Mouse (Mus musculus) midbrain, postnatal 0 days (tissue): ENCODE results near the gene Dmd. TPM values are rescaled to one million over a fixed set of nuclear protein-coding genes. Genes with fewer than 3 reads are reported as not detected.
A peak's percentile ranks its signal among the peaks of the same experiment; 100 is the strongest.

Experiments
- ATAC-seq: fragments of 200-750 bp; cut with Nextera tagmentation; 2 replicates; pipeline ENCODE4 v1.8.0; 2017; ENCODE audit warnings: moderate number of reproducible peaks, mild to moderate bottlenecking, moderate TSS enrichment, moderate library complexity; ENCODE audit not compliant: low FRiP score
- DNase-seq: peaks from one replicate; pipeline ENCODE4 v3.0.0-alpha.2; 2015; ENCODE audit warnings: low spot score
- H3K27ac ChIP-seq: fragments of 300-500 bp; sonication (generic); 2 replicates; pipeline ENCODE4 v1.5.1; 2014; ENCODE audit warnings: low read depth, mild to moderate bottlenecking, low read length, mixed read lengths
- H3K27me3 ChIP-seq: fragments of 300-500 bp; sonication (generic); 2 replicates; pipeline ENCODE4 v1.6.1; 2014; ENCODE audit warnings: low read length, control low read depth, mixed read lengths; ENCODE audit not compliant: insufficient read depth
- H3K36me3 ChIP-seq: fragments of 300-500 bp; sonication (generic); 2 replicates; pipeline ENCODE4 v1.6.1; 2014; ENCODE audit warnings: low read length, control low read depth, mixed read lengths; ENCODE audit not compliant: insufficient read depth
- H3K4me1 ChIP-seq: fragments of 300-500 bp; sonication (generic); 2 replicates; pipeline ENCODE4 v1.6.1; 2014; ENCODE audit warnings: mild to moderate bottlenecking, control low read depth, antibody characterized with exemption, low read length, mixed read lengths; ENCODE audit not compliant: insufficient read depth
- H3K4me2 ChIP-seq: fragments of 300-500 bp; sonication (generic); 2 replicates; pipeline ENCODE4 v1.6.1; 2014; ENCODE audit warnings: low read depth, mild to moderate bottlenecking, low read length, mixed read lengths; ENCODE audit not compliant: poor library complexity, severe bottlenecking
- H3K4me3 ChIP-seq: fragments of 300-500 bp; sonication (generic); 2 replicates; pipeline ENCODE4 v1.5.1; 2014; ENCODE audit warnings: low read depth, mild to moderate bottlenecking, low read length, moderate library complexity
- H3K9ac ChIP-seq: fragments of 300-500 bp; sonication (generic); replicated peaks from 2 replicates; pipeline ENCODE4 v1.6.1; 2014; ENCODE audit warnings: mild to moderate bottlenecking, low read length, moderate library complexity, mixed read lengths; ENCODE audit not compliant: poor library complexity, severe bottlenecking
- H3K9me3 ChIP-seq: fragments of 300-500 bp; sonication (generic); 2 replicates; pipeline ENCODE4 v1.6.1; 2016; ENCODE audit warnings: low read length, control low read depth
- CTCF ChIP-seq: IDR thresholded peaks from 2 replicates; pipeline ENCODE4 v1.5.1; 2016; ENCODE audit warnings: antibody characterized with exemption, mild to moderate bottlenecking
- WGBS: fragments of 180-500 bp; shearing (Covaris S2); extraction: QIAGEN DNeasy Blood & Tissue Kit; methylation state at CpG from one replicate; pipeline ENCODE4 v1.1.7; 2014; 5-methylcytosine and 5-hydroxymethylcytosine counted together
- polyA plus RNA-seq: library from polyadenylated mRNA; unstranded; fragments of >200 nt; fragmentation: Nextera tagmentation; extraction: Ambion mirVana; gene quantifications from 2 replicates; pipeline ENCODE4 v1.2.1, GENCODE M21; 2015
- total RNA-seq: library from RNA; depleted of rRNA; stranded (reverse); fragments of >200 nt; gene quantifications from 2 replicates; pipeline ENCODE4 v1.2.3, GENCODE M21; 2014

Gene Dmd
- total and polyA plus RNA-seq, 2 experiments from 2014 or later: 22.6 to 55.6 TPM

DNA sequence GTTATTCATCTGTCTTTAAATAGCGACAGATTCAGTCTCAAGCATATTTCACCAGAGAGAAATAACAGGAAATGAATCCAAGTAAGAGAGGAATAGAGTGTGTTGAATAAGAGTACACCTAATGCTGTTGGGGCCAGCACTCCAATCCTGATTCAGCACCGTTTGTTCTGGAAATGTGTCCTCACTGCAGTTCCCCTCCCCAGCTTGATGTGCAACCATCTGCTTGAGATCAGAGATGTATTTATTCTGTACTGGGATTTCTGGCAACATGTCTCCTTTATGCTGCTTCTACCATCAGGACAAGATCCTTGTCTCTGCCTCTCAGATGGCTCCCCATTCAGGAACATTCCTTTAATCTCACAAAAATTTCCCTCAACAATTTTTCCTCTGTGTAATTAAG, 271.9 kb downstream of the Dmd start:
- Histone ChIP-seq H3K4me2 (no peak overlapping the region), H3K9me3 (no peaks in the 10 kb centered on the region), H3K4me1 (no peaks in the 10 kb centered on the region), H3K9ac (no peak overlapping the region), H3K27ac (no peak overlapping the region), H3K27me3 (no peaks in the 10 kb centered on the region), H3K4me3 (no peak overlapping the region), H3K36me3 (no peaks in the 10 kb centered on the region)
- no peak for TF ChIP-seq CTCF
- no peak for DNase-seq
- WGBS: 80% methylated on average over 2 of the region's 2 CpGs
- ATAC-seq: no peak

DNA sequence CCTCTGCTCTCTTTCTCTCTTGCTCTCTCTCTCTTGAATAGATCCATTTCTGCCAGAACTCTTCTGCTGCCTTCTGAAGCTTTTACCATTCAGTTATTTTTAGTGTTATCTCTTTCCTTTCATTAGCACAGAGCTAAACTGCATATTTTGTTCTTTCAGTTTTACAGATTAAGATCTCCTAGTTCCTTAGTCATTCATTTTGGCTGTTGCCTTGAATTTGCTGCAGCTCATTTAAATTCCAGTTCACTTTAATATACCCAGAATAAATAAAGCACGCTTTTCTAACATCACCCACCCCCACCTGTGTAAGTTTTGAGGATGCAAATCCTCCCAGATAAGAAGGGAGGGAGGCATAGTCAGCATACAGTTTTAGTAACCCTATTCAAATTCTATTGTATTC, 272.4 kb downstream of the Dmd start:
- TF ChIP-seq CTCF: no peak
- 21% methylated on average over 1 of the region's 1 CpGs for WGBS
- ATAC-seq: no peak

DNA sequence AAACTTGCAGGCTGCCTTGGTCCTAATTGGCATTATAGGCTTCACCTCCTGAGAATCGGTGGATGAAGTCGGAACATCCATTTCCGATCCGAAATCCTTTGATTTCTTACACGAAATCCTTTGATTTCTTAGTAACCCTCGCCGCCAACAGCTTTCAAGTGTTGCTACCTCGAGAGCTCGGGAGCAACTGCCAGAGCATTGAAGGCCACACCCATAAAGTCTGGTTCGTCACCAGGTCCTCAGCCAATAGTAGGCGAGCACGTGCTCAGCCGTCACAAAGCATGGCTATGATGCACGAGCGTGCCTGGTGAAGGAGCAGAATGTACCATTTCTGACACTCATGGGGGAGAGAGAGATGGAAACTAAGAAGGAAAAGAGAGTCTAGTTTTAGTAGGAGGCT, 538.9 kb downstream of the Dmd start, which contains the start of gene Tsga8:
Tsga8 (minus strand) TSS at position 327 of the 400 bp plus-strand sequence.
- no peak for DNase-seq
- 91% methylated on average over 15 of the region's 15 CpGs for WGBS
- ATAC-seq: no peak

More for the DNA sequence above, 272.4 kb downstream of the Dmd start:
- Histone ChIP-seq H3K4me3 (no peak overlapping the region), H3K4me2 (no peak overlapping the region), H3K27me3 (no peaks in the 10 kb centered on the region), H3K4me1 (no peaks in the 10 kb centered on the region), H3K9me3 (no peaks in the 10 kb centered on the region), H3K27ac (no peak overlapping the region), H3K36me3 (no peaks in the 10 kb centered on the region), H3K9ac (no peak overlapping the region)
- no peak for DNase-seq

DNA sequence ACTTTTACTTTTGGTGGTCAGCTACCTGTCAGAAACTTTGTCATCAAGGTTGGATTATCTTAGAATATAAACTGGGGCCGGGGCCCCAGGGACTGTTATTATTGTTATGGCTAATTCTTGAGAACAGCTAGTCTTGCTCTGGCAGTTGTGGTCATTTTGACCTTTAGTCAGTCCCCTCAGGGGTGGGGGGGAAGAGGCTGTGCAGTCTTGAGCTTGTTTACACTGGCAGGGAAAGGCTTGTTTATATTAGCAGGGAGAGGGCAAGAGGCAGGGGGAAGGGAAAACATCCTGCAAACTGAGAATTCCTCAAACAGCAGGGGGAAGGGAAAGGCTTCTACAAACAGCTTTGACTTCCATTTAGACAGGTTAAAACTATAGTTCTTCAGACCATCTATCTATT, 726.3 kb downstream of the Dmd start:
- Histone ChIP-seq H3K4me1 (no peaks in the 10 kb centered on the region), H3K9me3 (no peaks in the 10 kb centered on the region), H3K4me3 (no peak overlapping the region), H3K27me3 (no peaks in the 10 kb centered on the region), H3K36me3 (no peaks in the 10 kb centered on the region), H3K4me2 (no peak overlapping the region), H3K27ac (no peak overlapping the region), H3K9ac (no peak overlapping the region)
- DNase-seq (peak; percentile 0), ATAC-seq (no peak)
- 84% methylated on average over 1 of the region's 1 CpGs for WGBS
- TF ChIP-seq CTCF: no peak

More for the DNA sequence above, 538.9 kb downstream of the Dmd start, which contains the start of gene Tsga8:
- no peaks in the 10 kb centered on the region for H3K9me3 ChIP-seq
- H3K4me3 ChIP-seq: no peak within 1 kb of the TSS
- H3K4me1 ChIP-seq: no peaks in the 10 kb centered on the region
- no peak within 1 kb of the TSS for H3K9ac ChIP-seq
- H3K27ac ChIP-seq: no peak within 1 kb of the TSS
- no peak within 1 kb of the TSS for H3K4me2 ChIP-seq
- no peak for TF ChIP-seq CTCF
- no peaks in the 10 kb centered on the region for H3K36me3 ChIP-seq
- H3K27me3 ChIP-seq: no peaks in the 10 kb centered on the region

DNA sequence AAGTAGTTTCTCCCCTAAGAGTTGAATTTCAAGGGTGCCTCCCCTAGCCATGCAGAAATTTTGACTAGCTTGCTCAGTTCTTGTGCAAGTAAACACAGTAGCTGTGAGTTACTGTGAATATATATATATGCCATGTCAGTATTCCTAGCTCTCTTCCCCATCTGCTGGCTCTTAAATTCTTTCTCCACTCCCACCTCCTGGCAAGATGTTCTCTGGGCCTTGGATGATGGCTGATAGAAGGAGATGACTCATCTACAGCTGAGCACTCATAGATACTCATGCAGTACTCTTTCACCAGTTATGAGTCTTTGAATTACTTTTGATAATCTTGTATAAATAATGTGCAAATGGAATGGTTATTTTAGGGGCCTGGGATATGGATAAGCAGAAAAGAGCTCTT, 737.9 kb downstream of the Dmd start:
- no peaks in the 10 kb centered on the region for H3K27me3 ChIP-seq
- no peak for TF ChIP-seq CTCF

DNA sequence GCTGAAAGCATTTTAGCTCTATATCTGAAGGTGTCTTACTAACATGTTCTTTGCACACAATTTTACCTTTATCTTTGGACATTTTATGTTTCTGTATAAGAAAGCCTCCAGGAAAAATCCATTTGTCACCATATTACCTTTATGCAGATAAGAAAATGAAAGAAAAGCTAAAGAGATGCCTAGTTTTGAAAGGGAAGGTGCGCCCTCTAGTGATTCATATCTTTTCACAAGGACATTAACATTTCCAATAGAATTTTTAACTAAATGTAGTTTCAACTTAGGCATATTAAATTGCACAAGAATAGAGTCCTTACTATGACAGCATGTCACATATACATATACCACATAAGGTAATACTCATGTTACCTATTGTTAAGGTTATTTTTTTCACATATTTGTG, 791.9 kb downstream of the Dmd start:
- Histone ChIP-seq H3K9me3 (no peaks in the 10 kb centered on the region), H3K4me2 (no peak overlapping the region), H3K9ac (no peak overlapping the region), H3K36me3 (no peaks in the 10 kb centered on the region), H3K27me3 (no peaks in the 10 kb centered on the region), H3K4me3 (no peak overlapping the region), H3K4me1 (no peaks in the 10 kb centered on the region), H3K27ac (no peak overlapping the region)
- ATAC-seq (no peak), DNase-seq (peak; percentile 29)
- WGBS: 21% methylated on average over 1 of the region's 1 CpGs
- peak; percentile 65 for TF ChIP-seq CTCF

More for the DNA sequence above, 737.9 kb downstream of the Dmd start:
- Histone ChIP-seq H3K9ac (no peak overlapping the region), H3K27ac (no peak overlapping the region), H3K4me3 (no peak overlapping the region), H3K36me3 (no peaks in the 10 kb centered on the region), H3K4me1 (no peaks in the 10 kb centered on the region), H3K4me2 (no peak overlapping the region), H3K9me3 (no peaks in the 10 kb centered on the region)
- ATAC-seq (no peak), DNase-seq (no peak)
